Mouse (Mus musculus) neural tube, embryonic 12.5 days (tissue): ENCODE data around the gene Cars2. TPM values are rescaled to one million over a fixed set of nuclear protein-coding genes. Genes with fewer than 3 reads are reported as not detected.

Source experiments
- ATAC-seq: fragments of 200-750 bp; cut with Nextera tagmentation; 2 replicates; pipeline ENCODE4 v1.8.0; 2017; ENCODE audit warnings: low read depth, mild to moderate bottlenecking, moderate TSS enrichment, moderate library complexity; ENCODE audit not compliant: low FRiP score
- H3K27ac ChIP-seq: fragments of 300-500 bp; sonication (generic); 2 replicates; pipeline ENCODE4 v1.5.1; 2016
- H3K27me3 ChIP-seq: fragments of 300-500 bp; sonication (generic); replicated peaks from 2 replicates; pipeline ENCODE4 v1.6.1; 2016; ENCODE audit warnings: mild to moderate bottlenecking
- H3K36me3 ChIP-seq: fragments of 300-500 bp; sonication (generic); 2 replicates; pipeline ENCODE4 v1.6.1; 2016; ENCODE audit warnings: mild to moderate bottlenecking
- H3K4me1 ChIP-seq: fragments of 300-500 bp; sonication (generic); 2 replicates; pipeline ENCODE4 v1.6.1; 2016
- H3K4me2 ChIP-seq: fragments of 300-500 bp; sonication (generic); replicated peaks from 2 replicates; pipeline ENCODE4 v1.6.1; 2016; ENCODE audit warnings: mild to moderate bottlenecking
- H3K4me3 ChIP-seq: fragments of 300-500 bp; sonication (generic); 2 replicates; pipeline ENCODE4 v1.5.1; 2016
- H3K9ac ChIP-seq: fragments of 300-500 bp; sonication (generic); 2 replicates; pipeline ENCODE4 v1.6.1; 2016; ENCODE audit warnings: mild to moderate bottlenecking
- H3K9me3 ChIP-seq: fragments of 300-500 bp; sonication (generic); 2 replicates; pipeline ENCODE4 v1.6.1; 2016; ENCODE audit warnings: mild to moderate bottlenecking
- WGBS: fragments of 180-500 bp; shearing (Covaris S2); methylation state at CpG from one replicate; pipeline ENCODE4 v1.1.7; 2016; 5-methylcytosine and 5-hydroxymethylcytosine counted together
- polyA plus RNA-seq: library from polyadenylated mRNA; unstranded; fragments of >200 nt; fragmentation: Nextera tagmentation; extraction: Ambion mirVana; gene quantifications from 2 replicates; pipeline ENCODE4 v1.2.1, GENCODE M21; 2016

Gene Cars2
- 20.7 and 22.7 TPM in 2 replicates for polyA plus RNA-seq

GRCm38 (mm10) chr8:11550281-11550948, at the start of gene Cars2:
Gene Cars2, minus strand, starts transcription at chr8:11550783.
- H3K4me3 ChIP-seq: peak within 1 kb of the TSS; percentile 81
- peak within 1 kb of the TSS; percentile 88 for H3K9ac ChIP-seq
- no peaks in the 10 kb centered on the region for H3K27me3 ChIP-seq
- ATAC-seq: peak; percentile 52
- H3K4me2 ChIP-seq: peak within 1 kb of the TSS; percentile 76
- under 1% methylated on average over 53 of the region's 53 CpGs for WGBS
- peaks cover 7% of the 10 kb centered on the region; the same call in 1 of the 2 replicates for H3K36me3 ChIP-seq
- H3K27ac ChIP-seq: peak within 1 kb of the TSS; percentile 73; the same call in 1 of the 2 replicates
- 0 out of 2 replicates have a peak, but pooled peaks cover 11% of the 10 kb centered on the region for H3K4me1 ChIP-seq
- no peaks in the 10 kb centered on the region for H3K9me3 ChIP-seq

GRCm38 (mm10) chr8:11593222-11593884, 42.8 kb upstream of the Cars2 start:
- H3K27ac ChIP-seq: no peak overlapping the region
- no peak for ATAC-seq
- no peak overlapping the region for H3K4me2 ChIP-seq
- no peaks in the 10 kb centered on the region for H3K36me3 ChIP-seq
- WGBS: 82% methylated on average over 12 of the region's 12 CpGs
- no peaks in the 10 kb centered on the region for H3K9me3 ChIP-seq
- H3K9ac ChIP-seq: no peak overlapping the region
- no peak overlapping the region for H3K4me3 ChIP-seq
- H3K27me3 ChIP-seq: no peaks in the 10 kb centered on the region
- no peaks in the 10 kb centered on the region for H3K4me1 ChIP-seq

- Histone ChIP-seq H3K9ac (no peak overlapping the region), H3K27me3 (no peaks in the 10 kb centered on the region), H3K4me1 (no peaks in the 10 kb centered on the region), H3K36me3 (no peaks in the 10 kb centered on the region), H3K4me2 (no peak overlapping the region), H3K4me3 (no peak overlapping the region), H3K9me3 (no peaks in the 10 kb centered on the region), H3K27ac (no peak overlapping the region)
- 52% methylated on average over 13 of the region's 13 CpGs for WGBS
- no peak for ATAC-seq
Observed at GRCm38 (mm10) chr8:11592296-11592695, 41.7 kb upstream of the Cars2 start.

DNA sequence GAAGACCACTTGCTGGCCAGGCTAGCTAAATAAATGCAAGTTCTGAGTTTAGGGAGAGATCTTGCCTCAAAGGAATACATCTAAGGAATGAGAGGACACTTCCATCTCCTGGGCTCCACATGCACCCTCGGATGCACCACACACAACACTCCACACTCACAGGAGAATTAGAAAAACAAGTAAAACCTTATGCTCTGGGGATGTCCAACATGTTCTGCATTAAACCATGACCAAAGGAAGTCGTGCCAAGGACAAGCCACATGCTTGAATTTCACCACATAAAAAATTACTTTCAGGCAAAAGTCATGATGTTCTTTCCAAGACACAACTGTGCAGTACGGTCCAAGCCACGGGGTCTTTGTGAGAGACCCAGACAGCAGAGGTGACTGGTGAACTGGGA, 41.3 kb upstream of the Cars2 start:
- 87% methylated on average over 4 of the region's 4 CpGs for WGBS
- no peaks in the 10 kb centered on the region for H3K27me3 ChIP-seq

DNA sequence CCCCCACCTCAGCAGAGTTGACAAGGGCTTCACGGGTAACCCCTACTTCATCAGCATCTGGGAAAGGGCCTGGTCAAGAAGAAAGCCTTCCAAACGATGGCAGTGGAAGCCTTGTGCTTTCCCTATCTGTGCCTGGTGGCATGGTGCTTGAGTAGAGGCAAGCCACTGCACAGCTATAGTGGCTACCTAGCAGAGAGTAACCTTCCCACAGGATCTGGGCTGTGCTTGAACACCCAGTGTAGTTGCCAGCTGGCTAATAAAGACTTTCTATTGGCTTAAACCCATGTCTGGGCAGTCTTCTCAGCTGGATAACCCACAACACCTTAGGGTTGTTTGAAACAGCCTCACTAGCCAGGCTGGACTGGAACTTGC, 35.8 kb upstream of the Cars2 start:
- H3K9ac ChIP-seq: no peak overlapping the region
- no peaks in the 10 kb centered on the region for H3K36me3 ChIP-seq
- no peak overlapping the region for H3K4me3 ChIP-seq
- ATAC-seq: no peak
- H3K4me1 ChIP-seq: 0 out of 2 replicates have a peak, but pooled peaks cover 3% of the 10 kb centered on the region
- whole genome bisulfite sequencing: 71% methylated on average over 2 of the region's 2 CpGs
- H3K27ac ChIP-seq: no peak overlapping the region
- H3K4me2 ChIP-seq: no peak overlapping the region
- no peaks in the 10 kb centered on the region for H3K27me3 ChIP-seq
- H3K9me3 ChIP-seq: 0 out of 2 replicates have a peak, but pooled peaks cover 8% of the 10 kb centered on the region

More for the DNA sequence above, 41.3 kb upstream of the Cars2 start:
- no peak overlapping the region for H3K27ac ChIP-seq
- H3K4me3 ChIP-seq: no peak overlapping the region
- no peaks in the 10 kb centered on the region for H3K4me1 ChIP-seq
- no peak for ATAC-seq
- no peaks in the 10 kb centered on the region for H3K9me3 ChIP-seq
- no peak overlapping the region for H3K9ac ChIP-seq
- no peak overlapping the region for H3K4me2 ChIP-seq
- no peaks in the 10 kb centered on the region for H3K36me3 ChIP-seq

GRCm38 (mm10) chr8:11585513-11586373, 35.2 kb upstream of the Cars2 start:
- 82% methylated on average over 21 of the region's 21 CpGs for WGBS
- H3K27me3 ChIP-seq: no peaks in the 10 kb centered on the region
- 0 out of 2 replicates have a peak, but pooled peaks cover 8% of the 10 kb centered on the region for H3K9me3 ChIP-seq
- H3K4me2 ChIP-seq: no peak overlapping the region
- ATAC-seq: no peak
- no peak overlapping the region for H3K4me3 ChIP-seq
- no peaks in the 10 kb centered on the region for H3K36me3 ChIP-seq
- no peak overlapping the region for H3K9ac ChIP-seq
- H3K4me1 ChIP-seq: 0 out of 2 replicates have a peak, but pooled peaks cover 3% of the 10 kb centered on the region
- no peak overlapping the region for H3K27ac ChIP-seq

GRCm38 (mm10) chr8:11575604-11576384, 25.2 kb upstream of the Cars2 start:
- ATAC-seq: no peak
- Histone ChIP-seq H3K9ac (no peak overlapping the region), H3K4me3 (no peak overlapping the region), H3K36me3 (no peaks in the 10 kb centered on the region), H3K4me1 (no peaks in the 10 kb centered on the region), H3K27ac (no peak overlapping the region), H3K9me3 (no peaks in the 10 kb centered on the region), H3K27me3 (no peaks in the 10 kb centered on the region), H3K4me2 (no peak overlapping the region)
- WGBS: 53% methylated on average over 16 of the region's 16 CpGs

GRCm38 (mm10) chr8:11574911-11575603, 24.5 kb upstream of the Cars2 start:
- Histone ChIP-seq H3K27me3 (no peaks in the 10 kb centered on the region), H3K4me1 (no peaks in the 10 kb centered on the region), H3K9ac (no peak overlapping the region), H3K9me3 (no peaks in the 10 kb centered on the region), H3K36me3 (0 out of 2 replicates have a peak, but pooled peaks cover under 1% of the 10 kb centered on the region), H3K27ac (no peak overlapping the region), H3K4me3 (no peak overlapping the region), H3K4me2 (no peak overlapping the region)
- whole genome bisulfite sequencing: 82% methylated on average over 9 of the region's 9 CpGs
- no peak for ATAC-seq

DNA sequence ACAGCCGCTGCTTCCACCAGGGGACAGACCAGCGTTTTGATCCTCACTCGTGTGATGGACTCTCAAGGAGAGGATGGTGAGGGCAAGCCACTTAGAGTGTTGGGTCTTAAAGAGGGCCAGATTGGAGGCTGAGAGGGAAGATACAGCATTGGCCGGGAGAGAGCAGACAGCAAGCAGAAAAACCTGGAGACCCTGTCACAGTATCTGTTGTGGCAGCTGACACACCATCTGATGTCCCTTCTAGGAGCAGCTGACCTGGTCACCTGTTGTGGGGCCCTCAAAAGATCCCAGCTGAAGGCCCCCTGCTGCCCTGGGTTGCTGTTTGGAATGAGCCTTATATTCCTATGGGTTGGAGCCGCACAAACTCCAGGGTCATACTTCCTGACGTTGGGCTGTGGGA, 21.8 kb upstream of the Cars2 start:
- H3K27me3 ChIP-seq: no peaks in the 10 kb centered on the region
- no peak overlapping the region for H3K9ac ChIP-seq
- H3K36me3 ChIP-seq: peaks cover 17% of the 10 kb centered on the region
- H3K4me1 ChIP-seq: no peaks in the 10 kb centered on the region
- H3K9me3 ChIP-seq: no peaks in the 10 kb centered on the region
- no peak overlapping the region for H3K4me2 ChIP-seq
- no peak overlapping the region for H3K4me3 ChIP-seq
- ATAC-seq: no peak
- 80% methylated on average over 6 of the region's 6 CpGs for WGBS
- H3K27ac ChIP-seq: no peak overlapping the region

DNA sequence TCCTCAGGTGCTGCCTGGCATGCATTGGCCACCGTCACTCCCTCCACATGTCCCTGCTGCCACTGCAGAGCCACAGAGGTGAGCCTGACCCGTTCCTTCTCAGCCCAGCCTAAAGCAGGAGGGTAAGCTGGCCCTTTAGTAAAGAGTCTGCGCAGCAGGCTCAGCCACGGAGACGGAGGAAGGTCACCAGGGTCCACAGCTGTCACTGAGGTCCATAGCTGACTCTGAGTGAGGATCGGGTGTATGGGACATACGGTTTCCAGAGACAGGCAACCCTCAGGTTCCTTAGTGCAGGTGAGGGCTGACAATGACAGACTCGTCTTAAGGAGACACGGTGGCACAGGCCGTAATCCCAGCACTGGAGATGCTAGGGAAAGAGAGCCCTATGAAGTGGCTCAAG, 21.4 kb upstream of the Cars2 start:
- no peak for ATAC-seq
- Histone ChIP-seq H3K9ac (no peak overlapping the region), H3K4me1 (no peaks in the 10 kb centered on the region), H3K27me3 (no peaks in the 10 kb centered on the region), H3K9me3 (no peaks in the 10 kb centered on the region), H3K4me2 (no peak overlapping the region), H3K27ac (no peak overlapping the region), H3K36me3 (peaks cover 22% of the 10 kb centered on the region), H3K4me3 (no peak overlapping the region)
- 92% methylated on average over 10 of the region's 10 CpGs for WGBS

- Histone ChIP-seq H3K4me2 (no peak overlapping the region), H3K4me3 (no peak overlapping the region), H3K9me3 (no peaks in the 10 kb centered on the region), H3K4me1 (no peaks in the 10 kb centered on the region), H3K9ac (no peak overlapping the region), H3K36me3 (peaks cover 30% of the 10 kb centered on the region), H3K27ac (no peak overlapping the region), H3K27me3 (no peaks in the 10 kb centered on the region)
- WGBS: 90% methylated on average over 4 of the region's 4 CpGs
- ATAC-seq: no peak
Observed at GRCm38 (mm10) chr8:11570742-11571141, 20.2 kb upstream of the Cars2 start.
